Mouse (Mus musculus) megakaryocyte, adult 5-6 weeks (primary cell): Measurements from ENCODE around the gene Slc22a12. TPM values are rescaled to one million over a fixed set of nuclear protein-coding genes. Genes with fewer than 3 reads are reported as not detected.

ENCODE experiments used
- ATAC-seq: 2 replicates; pipeline ENCODE4 v1.8.0; 2016; ENCODE audit warnings: mild to moderate bottlenecking, inconsistent platforms; ENCODE audit not compliant: poor library complexity, severe bottlenecking
- total RNA-seq, 2 experiments: library from RNA; stranded (forward) in 1 of 2; stranded (reverse) in 1 of 2; fragments of 153-499, 151-499 nt in 1 of 2; fragments of 221-1000, 200-1000 nt in 1 of 2; gene quantifications; 2 replicates each; pipeline versions ENCODE4 v1.2.3 to v1.2.4; 2015 to 2017

Gene Slc22a12
- total RNA-seq, 2 experiments from 2014 or later, result not detected

DNA sequence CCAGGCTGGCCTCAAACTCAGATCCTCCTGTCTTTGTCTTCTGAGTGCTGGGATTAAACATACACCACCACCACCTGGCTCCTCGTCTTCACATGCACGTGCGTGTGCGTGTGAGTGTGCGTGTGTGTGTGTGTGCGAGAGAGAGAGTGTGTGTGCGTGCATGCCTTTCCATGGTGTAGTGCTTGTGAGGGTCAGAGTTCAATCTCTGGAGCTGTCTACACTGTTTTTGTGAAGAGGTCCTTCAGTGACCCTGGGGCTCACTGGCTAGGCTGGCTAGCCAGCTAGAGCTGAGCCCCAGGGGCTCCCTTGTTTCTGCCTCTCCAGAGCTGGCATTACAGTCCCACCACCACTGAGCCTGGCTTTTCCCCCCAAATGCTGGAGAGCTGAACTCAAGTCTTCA is 1.3 kb downstream of the Slc22a12 start:
- ATAC-seq, result no peak

DNA sequence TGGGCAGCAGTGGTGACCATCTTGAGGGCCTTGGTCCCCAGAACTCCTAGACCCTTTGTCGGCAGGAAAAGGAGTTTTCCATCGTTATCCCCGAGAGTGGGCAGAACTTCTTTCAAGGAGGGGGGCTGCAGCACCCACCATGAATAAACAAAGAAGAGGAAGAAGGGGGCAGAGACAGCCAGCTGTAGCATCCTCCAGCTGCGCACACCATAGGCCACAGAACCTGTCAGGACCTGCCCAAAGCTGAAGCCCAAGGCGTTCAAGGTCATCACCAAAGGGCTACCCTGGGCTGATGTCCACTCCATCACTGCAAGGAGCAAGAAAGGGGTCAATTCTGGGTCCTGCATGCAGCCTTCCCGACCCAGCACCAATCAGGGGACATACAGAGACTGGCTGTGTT is 2.6 kb downstream of the Slc22a12 start:
- ATAC-seq, result no peak

DNA sequence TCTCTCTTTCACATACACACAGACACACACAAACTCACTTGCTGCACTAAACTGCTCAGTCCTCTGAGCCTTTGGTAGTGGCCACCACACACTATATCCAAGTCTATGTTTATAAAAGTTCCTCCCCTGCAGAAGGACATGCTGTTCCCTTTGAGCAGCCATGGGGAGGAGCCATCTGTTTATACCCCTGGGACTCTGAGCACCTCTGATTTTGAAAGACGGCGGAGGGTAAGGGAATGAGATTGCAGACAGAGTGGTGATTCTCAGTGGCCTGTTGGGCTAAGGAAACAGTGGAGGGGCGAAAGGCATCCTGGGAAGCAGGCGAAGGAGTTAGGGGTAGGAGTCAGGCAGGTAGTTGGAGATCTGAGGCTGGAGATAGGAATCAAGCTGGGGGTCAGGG is 3.2 kb downstream of the Slc22a12 start:
- ATAC-seq, result no peak

DNA sequence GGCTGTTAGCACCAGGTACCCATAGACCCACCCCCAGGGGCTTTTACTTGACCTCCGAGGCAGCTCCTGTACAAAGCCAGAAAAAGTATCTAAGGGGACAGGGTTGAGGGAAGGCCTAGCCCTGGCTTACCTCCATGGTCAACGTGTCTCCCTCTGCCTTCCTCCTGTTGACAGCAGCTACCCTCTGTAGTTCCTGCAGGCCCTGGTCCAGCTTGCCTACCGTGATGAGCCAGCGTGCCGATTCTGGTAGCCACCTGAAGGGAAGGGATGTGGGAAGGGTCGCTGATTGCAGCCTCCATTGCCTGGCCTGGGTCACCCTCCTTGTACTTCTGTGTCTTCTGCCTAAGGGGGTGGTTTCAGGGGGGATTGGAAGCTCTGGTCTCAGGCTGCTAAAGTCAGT is 4.3 kb downstream of the Slc22a12 start:
- no peak for ATAC-seq

DNA sequence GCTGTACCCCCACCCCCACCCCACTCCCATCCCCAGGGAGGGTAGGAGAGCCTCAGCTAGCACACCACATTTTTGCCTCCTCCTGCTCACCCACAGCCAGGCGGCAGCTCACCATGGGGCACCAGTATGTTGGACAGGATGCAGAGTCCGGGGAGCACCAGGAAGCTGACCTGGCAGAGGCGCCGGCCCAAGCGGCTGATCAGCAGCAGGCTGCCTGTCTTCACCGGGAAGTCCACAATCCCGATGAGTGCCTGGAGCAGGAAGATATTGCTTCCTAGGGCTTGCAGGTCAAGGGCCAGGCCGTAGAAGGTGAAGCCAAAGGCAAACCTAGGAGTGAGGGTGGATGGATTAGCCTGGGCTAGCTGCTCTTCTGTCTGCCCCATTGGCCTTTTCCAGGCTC is 5.3 kb downstream of the Slc22a12 start:
- ATAC-seq, result no peak

DNA sequence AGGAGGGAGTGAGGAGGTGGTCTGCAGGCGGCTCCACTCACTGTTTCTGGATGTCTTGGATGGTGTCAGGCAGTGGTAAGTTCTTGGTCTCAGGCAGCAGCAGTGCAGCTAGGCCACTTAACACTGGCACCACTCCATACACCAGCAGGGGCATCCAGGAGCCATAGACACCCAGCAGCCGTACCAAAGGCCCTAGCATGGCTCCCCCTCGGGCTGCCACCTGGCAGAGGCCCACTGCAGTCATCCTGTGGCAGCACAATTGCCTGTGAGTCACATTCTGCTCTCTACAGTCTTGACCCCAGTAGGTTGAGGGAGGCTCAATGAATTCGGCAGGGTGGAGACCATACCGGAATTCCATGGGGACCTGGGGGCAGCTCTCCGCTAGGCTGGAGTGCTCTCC is 6.1 kb downstream of the Slc22a12 start:
- ATAC-seq, result no peak

DNA sequence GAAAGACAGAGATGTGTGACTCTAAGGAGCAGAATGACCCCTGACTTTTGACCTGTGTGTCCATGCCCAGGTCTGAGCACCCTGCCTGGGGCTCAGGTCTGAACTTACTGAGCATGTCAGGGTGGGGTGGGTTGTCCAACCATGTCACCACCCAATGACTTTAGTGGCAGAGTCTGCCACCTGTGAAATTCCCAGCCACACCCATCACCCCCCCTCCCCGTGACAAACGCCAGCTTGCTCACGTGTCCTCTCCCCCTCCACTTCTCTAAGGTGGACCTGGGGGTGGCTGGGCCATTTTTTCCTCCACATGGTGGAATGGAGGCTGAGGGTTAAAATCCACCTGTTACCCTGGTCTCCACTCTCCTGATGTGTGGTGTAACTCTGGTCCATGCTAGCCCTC is 6.6 kb downstream of the Slc22a12 start:
- no peak for ATAC-seq

DNA sequence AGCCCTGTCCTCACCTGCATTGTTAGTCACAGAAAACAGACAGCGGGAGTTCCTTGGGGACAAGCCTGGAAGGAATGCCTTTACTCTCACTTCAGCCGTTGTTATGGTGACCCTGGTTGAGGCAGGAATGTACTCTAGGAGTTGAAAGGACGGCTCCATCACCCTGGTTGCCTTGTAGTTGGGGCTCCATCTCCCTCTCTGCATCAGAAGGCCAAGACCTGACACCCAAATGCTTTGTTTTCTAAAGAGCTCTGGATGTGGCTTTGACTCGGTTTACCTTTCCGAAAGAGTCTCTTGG is 8.8 kb downstream of the Slc22a12 start:
- no peak for ATAC-seq

DNA sequence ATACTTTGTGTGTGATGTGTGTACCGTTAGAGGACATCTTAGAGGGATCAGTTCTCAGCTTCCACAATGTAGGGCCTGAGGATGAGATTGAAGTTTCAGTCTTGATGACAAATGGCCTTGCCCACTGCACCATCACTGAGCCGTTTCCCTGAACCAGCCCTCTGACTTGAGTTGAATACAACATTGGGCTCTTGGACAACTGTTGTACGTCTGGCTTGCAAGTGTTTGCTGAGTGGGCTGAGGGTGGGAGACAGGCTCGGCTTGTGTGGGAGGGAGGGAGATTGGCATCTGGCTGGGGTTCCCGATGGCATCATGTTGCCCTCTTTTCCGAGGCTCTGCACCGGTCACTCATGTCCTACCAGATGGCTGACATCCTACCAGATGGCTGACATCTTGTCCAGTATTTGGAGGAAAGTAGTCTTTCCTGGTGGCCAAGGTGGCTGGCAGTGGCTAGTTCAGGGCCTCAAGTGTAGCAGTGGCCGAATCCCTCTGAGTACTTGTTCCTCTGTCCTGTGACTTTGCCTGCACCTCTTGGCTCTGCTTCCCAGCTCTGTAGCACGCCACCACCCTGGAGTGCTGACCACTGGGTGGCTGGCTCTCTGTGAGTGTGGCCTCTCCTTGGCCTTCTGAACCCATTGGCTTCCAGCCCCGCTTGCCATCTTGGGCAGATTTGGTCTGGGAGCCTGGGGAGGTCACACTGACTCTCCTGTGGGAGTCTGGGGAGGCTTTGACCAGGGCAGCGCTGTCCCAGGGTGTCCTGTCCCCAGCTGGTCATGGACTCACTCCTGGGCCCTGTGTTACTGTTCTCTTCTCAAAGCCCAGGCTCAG is 9.3 kb downstream of the Slc22a12 start:
- ATAC-seq, result no peak

DNA sequence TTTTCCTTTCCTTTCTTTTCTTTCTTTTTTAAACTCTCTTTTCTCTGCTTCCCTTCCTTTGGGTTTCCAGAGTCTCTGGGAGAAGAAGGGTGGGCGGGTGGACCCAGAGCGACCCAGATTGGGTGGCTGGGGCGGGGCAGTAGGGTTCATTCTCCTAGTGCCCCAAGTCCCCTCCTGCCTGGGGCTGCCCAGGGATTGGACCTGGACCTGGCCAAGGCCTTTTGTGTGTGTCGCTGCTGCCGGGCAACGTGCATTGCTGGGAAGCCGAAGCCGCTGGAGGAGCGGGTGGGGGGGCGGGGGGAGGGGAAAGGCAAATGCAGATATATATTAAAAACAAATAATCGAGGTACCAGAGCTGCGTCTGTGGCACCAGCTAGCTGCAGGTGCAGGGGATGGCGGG is 10.2 kb downstream of the Slc22a12 start:
- ATAC-seq, result no peak

DNA sequence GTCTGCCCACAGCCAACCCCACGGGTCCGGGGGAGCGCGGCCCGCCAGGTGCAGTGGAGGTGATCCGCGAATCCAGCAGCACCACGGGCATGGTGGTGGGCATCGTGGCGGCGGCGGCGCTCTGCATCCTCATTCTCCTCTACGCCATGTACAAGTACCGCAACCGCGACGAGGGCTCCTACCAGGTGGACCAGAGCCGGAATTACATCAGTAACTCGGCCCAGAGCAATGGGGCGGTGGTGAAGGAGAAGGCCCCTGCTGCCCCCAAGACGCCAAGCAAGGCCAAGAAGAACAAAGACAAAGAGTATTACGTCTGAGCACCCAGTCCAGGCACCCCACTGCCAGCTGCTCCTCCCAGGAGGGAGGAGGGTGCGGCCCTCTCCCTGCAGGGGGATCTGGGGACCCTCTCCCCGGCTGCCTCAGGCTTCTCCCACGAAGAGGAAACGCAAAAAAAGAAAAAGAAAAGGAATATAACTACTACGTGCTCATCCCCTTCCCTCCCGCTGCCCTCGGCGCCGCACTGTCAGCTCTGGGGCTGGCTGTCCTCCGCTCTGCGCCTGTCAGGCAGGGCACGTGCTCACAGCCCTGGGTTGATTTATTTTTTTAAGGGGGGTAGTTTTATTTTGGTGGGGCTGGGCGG is 10.9 kb downstream of the Slc22a12 start:
- ATAC-seq, result no peak

DNA sequence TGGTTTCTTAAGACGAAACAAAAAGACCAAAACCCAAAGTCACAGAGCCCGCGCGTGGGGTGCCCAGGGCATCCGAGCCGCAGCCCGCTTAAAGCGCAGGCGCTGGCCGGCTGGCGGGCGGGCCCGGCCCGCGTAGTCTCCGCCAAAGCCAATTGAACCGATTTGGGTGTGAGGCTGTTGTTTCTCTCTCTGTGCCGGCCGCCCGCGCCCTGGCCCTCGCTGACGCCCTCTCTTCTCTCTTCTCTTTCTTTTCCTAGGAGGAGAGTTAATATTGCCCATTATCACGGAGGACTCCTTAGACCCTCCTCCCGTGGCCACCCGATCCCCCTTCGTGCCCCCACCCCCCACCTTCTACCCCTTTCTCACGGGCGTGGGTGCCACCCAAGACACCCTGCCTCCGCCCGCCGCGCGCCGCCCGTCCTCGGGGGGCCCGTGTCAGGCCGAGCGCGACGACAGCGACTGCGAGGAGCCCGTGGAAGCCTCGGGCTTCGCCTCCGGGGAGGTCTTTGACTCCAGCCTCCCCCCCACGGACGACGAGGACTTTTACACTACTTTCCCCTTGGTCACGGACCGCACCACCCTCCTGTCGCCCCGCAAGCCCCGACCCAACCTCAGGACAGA is 11.7 kb downstream of the Slc22a12 start:
- ATAC-seq, result no peak

DNA sequence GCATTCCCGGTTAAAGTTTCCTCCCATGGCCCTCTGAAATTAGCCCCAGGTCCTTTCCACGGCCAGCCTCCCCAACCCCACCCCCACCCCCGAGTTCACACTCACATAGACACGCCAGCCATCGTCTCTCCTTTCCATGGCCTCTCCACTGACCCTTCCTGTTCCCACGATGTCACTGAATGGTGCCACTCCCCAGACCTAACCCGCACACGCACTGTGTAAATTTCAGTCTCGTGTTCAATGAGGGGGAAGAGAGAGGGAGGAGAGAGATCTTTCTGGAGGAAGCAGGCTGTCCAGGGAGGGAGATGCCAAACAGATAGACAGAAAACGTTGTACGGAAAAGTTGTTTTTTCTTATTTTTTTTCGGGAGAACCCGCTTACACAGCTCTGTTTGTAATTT is 12.5 kb downstream of the Slc22a12 start:
- ATAC-seq, result no peak

DNA sequence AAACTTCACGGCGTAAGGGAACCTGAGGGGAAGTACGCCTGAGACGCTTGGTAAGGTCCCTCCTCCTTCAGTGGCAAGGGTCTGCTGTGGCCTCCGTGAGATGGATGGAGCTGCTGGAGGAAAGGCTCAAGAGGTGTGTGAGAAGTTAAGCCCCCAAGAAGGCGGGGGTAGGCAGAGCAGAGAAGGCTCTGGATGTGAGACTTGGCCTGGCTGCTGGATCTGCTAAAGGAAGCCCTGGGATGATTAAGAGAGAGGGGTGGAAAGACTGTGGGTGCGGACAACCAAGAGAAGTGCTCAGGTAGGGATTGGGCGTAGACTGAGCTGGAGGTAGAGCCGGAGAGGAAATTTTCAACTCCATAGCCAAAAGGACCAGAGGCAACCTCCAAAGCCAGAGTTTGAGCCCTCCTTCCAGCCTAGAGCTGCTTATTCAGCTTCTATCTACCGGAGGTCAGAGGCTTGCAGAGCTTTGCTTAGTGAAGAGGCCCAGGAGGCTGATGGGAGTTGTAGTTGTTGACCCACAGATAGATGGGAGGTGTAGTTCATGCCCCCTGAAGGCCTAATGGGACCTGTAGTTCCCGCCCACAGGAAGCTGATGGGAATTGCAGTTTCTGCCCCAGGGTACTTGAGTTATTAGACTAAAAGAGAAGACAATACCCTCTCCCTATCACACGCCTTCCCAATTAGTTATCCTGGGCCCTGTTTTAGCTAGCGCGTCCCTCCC is 13.4 kb downstream of the Slc22a12 start:
- ATAC-seq, result no peak

DNA sequence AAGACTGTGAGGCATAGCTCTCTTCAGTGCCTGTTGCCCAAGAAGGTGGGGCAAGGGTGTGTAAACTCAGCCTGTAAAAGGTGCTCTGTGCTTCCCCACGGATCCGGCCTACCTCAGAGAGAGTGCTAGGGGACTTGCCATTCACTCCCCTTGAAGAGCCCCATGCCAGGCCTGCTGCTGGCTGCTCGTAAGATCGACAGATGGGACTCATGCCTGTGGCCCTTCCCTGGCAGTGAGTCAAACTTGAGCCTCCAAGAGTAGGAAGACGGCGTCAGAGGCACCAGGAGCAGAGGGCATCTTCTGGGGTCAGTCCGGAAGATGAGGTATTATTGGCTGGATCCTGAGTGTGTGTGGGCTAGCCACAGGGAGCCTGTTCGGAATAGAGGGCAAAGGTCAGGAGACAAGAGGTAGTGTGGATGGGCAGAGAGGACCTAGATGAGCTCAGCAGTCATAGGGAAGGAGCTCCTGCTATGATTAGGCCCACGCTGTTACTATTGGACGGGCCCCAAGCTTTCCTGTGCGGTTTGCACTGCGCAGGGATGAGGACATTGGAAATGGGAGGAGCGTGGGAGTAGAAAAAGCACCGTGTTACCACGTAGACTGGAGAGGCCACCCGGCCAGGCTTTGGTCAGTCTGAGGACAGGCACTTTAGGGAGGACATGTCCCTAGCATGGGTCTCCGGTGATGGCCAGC is 14.8 kb downstream of the Slc22a12 start:
- no peak for ATAC-seq

DNA sequence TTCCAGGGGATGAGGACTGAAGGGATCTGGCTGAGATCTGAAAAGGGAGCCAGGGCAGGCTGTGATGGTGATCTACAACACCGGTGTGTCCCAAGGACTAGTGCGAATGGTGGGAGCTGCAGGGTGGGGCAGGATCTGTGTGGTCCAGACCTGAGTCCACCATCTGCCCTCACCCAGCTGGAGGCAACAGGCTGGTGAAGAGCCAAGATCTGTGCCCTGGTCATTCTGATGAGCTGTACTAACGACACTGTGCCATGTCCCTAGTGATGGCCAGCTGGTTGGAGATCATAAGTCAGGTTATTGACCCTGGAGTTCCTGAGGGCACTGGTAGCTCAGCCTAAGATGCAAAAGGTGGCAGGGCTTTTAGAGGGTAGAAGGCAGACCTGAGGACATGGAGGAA is 15.4 kb downstream of the Slc22a12 start:
- no peak for ATAC-seq

DNA sequence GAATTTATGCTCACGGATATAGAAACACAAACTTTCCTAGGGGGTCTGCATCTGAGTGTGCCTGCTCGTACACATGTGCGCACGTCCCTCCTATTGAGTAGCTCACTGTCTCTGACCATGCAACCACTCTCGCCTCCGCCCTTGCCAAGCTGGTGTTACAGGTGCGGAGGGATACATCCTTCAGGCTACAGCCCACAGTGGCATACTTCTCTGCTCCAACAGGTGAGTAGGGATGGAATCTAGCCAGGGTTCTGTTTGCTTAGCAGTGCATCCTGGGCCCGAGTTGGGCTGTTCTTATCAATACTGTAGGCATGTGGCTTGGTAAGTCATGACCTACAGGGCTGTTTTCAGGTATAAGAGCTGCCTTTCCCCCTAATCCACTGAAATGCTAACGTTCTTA is 16.8 kb downstream of the Slc22a12 start:
- no peak for ATAC-seq

DNA sequence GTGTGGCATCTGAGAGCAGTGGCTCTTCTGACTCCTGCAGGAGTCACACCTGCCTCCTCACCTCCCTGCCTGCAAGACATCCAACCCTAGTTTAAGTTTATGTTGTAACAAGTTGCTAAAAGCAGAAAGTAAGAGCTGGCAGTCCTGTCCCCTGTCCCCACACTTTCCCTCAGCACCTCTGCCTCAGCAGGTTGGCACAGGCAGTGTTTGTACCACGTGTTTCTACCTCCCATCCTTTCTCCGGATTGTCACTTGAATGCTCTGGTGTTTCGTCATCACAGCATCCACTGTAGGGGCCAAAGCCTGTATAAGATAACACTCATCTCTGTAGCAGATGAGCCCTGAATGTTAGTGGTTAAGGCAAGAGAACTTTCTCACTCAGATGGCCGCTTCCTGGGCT is 17.8 kb downstream of the Slc22a12 start:
- ATAC-seq, result no peak

DNA sequence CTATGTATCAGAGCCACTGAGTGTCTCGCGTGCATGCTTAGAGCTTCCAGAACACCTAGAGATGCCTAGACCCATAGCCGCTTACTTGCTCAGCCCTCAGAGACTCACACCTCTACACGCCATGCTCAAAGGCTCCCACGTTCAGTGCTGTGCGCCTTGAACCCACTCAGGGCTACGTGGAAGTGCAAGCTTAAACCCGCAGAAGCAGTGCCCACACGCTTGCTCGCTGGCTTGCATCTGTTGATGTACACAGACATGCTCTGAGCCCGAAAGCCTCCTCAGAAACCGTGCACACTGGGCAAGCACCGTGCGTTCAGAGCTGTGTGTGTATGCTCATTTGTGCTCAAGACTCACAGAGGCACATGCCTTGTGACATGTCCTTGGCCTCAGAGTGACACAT is 20.5 kb downstream of the Slc22a12 start:
- no peak for ATAC-seq

DNA sequence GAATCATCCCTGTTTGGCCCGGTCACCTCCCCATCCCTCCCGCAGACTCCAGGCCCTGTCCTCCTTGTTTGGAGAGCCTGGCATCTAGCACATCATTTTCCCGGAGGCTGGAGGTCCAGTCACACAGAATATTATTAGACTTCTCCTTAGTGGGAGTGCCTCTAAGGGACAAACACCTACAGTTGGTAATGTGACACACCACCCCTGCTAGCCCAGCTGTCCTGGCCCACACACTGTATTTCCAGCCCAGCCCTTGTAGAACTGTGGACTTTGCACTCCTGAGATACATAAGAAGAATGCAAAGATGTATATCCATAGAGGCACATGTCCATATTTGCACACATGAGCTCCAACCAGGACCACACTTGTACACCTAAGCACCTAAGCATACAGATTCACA is 21.2 kb downstream of the Slc22a12 start:
- ATAC-seq, result no peak

DNA sequence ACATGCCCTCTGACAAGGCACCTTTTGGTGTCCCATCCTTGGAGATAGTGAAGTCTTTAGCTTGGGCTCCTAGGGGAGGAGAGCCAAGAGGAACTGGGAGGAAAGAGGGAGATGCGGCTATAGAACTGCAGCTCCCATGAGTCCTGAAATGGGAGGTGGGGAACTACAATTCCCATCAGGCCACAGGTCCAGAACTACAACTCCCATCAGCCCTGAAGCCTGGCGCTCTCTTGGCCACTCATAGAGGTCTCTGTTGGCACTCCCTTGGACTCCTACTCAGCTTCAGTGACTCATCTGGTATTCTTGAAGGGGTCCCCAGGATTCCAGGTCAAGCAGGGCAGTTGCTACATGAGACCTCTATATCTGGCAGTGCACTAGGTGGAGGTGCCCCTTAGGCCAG is 23.3 kb downstream of the Slc22a12 start:
- ATAC-seq, result no peak
